Mouse (Mus musculus): ENCODE data around the gene Acsbg1. TPM values are rescaled to one million over a fixed set of nuclear protein-coding genes. Genes with fewer than 3 reads are reported as not detected.
"Not testable (repeated sequence)": the region's sequence is repeated elsewhere in the genome, so short reads cannot be mapped to it uniquely, and the experiment has no call there.

Acsbg1 gene
- polyA plus RNA-seq, 1 experiment = 36.6 TPM

DNA sequence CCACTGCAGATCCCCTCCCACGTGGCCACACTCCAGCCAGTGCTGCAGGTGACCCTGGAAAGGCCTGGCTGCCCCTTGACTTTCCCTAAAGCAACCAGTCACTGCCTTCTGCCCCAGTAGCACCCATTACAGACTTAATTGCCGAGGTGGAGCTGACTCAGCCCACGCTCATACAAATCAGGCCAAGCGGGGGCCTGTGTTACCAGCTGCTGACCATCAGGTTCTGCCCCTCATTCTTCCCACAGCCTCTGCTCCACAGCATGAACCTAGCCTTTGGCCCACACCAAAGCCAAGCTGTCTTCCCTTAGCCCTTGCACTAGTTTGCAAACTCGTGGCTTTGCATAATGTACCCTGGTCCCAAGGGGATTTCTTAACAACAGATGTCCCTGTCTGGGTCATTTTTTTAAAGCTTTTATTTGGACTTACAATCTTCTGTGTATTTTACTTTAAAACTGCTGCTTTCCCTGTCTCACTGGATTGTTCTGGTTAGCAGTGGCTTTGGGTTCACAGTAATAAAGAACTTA is 57.5 kb downstream of the Acsbg1 start:
- H3ac ChIP-seq (ENCODE audit: control insufficient read depth, insufficient read length, low read depth) = no peak overlapping the region
- H3K79me2 ChIP-seq (ENCODE audit: control insufficient read depth, insufficient read depth) = no peaks in the 10 kb centered on the region
- H3K27me3 ChIP-seq (ENCODE audit: control insufficient read depth, insufficient read depth, insufficient read length) = no peaks in the 10 kb centered on the region
- no peak overlapping the region for H3K4me3 ChIP-seq (ENCODE audit: insufficient read depth, poor library complexity, severe bottlenecking)
- H3K79me3 ChIP-seq (ENCODE audit: low read depth) = no peaks in the 10 kb centered on the region
- no peak for TF ChIP-seq CEBPB (IDR thresholded peaks at IDR 0.05; ENCODE audit: low read depth)
- TF ChIP-seq MYOD1 (IDR thresholded peaks at IDR 0.05; ENCODE audit: control insufficient read depth, insufficient read length, low read depth) = peak; percentile 26
- H3K36me3 ChIP-seq (ENCODE audit: control insufficient read depth, insufficient read depth) = peaks cover 84% of the 10 kb centered on the region

DNA sequence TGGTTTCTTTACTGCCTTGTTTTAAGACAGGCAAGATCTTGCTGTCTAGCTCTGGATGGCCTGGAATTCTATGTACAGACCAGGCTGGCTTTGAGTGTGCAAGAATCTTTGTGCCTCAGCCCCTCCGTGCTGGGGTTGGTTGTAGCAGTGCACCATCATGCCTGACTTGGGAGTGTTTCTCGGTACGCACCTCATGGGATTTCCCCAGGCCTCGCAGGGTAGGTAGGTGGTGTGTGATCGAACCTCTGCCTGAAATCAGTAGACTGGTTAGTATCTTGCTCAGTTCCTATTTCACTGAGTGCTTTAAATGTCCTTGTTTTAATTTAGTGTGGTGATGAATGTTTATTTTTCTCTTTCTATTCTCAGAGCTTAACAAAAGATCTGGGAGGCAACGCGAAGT is 58.8 kb downstream of the Acsbg1 start:
- no peaks in the 10 kb centered on the region for H3K79me3 ChIP-seq (ENCODE audit: low read depth)
- H3K79me2 ChIP-seq (ENCODE audit: control insufficient read depth, insufficient read depth) = no peaks in the 10 kb centered on the region
- peaks cover 84% of the 10 kb centered on the region for H3K36me3 ChIP-seq (ENCODE audit: control insufficient read depth, insufficient read depth)
- no peak overlapping the region for H3ac ChIP-seq (ENCODE audit: control insufficient read depth, insufficient read length, low read depth)
- TF ChIP-seq USF1 (IDR thresholded peaks at IDR 0.05; ENCODE audit: low read depth) (no peak), MYOG (IDR thresholded peaks at IDR 0.05; ENCODE audit: control insufficient read depth, extremely low read depth, insufficient read length) (no peak), MYOD1 (IDR thresholded peaks at IDR 0.05; ENCODE audit: control insufficient read depth, insufficient read length, low read depth) (no peak), CTCF (IDR thresholded peaks at IDR 0.05; ENCODE audit: control insufficient read depth, insufficient read depth, insufficient read length) (no peak), MAX (IDR thresholded peaks at IDR 0.05) (no peak), FOSL1 (IDR thresholded peaks at IDR 0.05; ENCODE audit: insufficient read depth, low read length, poor library complexity, severe bottlenecking) (no peak), CEBPB (IDR thresholded peaks at IDR 0.05; ENCODE audit: low read depth) (no peak)
- H3K4me3 ChIP-seq (ENCODE audit: insufficient read depth, poor library complexity, severe bottlenecking) = no peak overlapping the region
- H3K27me3 ChIP-seq (ENCODE audit: control insufficient read depth, insufficient read depth, insufficient read length) = no peaks in the 10 kb centered on the region

DNA sequence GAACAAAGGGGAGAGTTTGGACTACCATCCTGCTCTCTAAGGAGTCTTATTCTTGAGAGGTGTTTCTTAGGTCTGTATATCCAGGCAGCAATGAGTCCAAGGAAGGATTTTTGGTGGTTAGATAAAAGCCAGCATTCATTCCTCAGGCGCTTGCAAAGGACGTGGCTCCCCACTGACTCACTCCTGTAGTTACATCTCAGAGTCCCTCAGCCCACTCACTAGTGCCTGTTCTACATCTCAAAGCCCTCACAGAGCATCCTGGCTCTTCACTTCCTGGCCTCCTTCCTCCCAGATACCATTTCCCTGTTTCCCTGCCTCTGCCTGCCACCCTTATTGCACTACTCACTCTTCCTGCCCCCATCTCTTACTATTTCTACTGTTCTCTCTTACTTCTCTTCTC is 59.3 kb downstream of the Acsbg1 start:
- no peak for TF ChIP-seq USF1 (IDR thresholded peaks at IDR 0.05; ENCODE audit: low read depth)
- no peak for TF ChIP-seq MYOD1 (IDR thresholded peaks at IDR 0.05; ENCODE audit: control insufficient read depth, insufficient read length, low read depth)
- no peak for TF ChIP-seq MYOG (IDR thresholded peaks at IDR 0.05; ENCODE audit: control insufficient read depth, extremely low read depth, insufficient read length)
- no peak for TF ChIP-seq MAX (IDR thresholded peaks at IDR 0.05)
- no peak for TF ChIP-seq FOSL1 (IDR thresholded peaks at IDR 0.05; ENCODE audit: insufficient read depth, low read length, poor library complexity, severe bottlenecking)
- TF ChIP-seq CEBPB (IDR thresholded peaks at IDR 0.05; ENCODE audit: low read depth) = no peak
- no peak for TF ChIP-seq CTCF (IDR thresholded peaks at IDR 0.05; ENCODE audit: control insufficient read depth, insufficient read depth, insufficient read length)
- Histone ChIP-seq H3K36me3 (ENCODE audit: control insufficient read depth, insufficient read depth) (peaks cover 87% of the 10 kb centered on the region), H3K79me2 (ENCODE audit: control insufficient read depth, insufficient read depth) (no peaks in the 10 kb centered on the region)

DNA sequence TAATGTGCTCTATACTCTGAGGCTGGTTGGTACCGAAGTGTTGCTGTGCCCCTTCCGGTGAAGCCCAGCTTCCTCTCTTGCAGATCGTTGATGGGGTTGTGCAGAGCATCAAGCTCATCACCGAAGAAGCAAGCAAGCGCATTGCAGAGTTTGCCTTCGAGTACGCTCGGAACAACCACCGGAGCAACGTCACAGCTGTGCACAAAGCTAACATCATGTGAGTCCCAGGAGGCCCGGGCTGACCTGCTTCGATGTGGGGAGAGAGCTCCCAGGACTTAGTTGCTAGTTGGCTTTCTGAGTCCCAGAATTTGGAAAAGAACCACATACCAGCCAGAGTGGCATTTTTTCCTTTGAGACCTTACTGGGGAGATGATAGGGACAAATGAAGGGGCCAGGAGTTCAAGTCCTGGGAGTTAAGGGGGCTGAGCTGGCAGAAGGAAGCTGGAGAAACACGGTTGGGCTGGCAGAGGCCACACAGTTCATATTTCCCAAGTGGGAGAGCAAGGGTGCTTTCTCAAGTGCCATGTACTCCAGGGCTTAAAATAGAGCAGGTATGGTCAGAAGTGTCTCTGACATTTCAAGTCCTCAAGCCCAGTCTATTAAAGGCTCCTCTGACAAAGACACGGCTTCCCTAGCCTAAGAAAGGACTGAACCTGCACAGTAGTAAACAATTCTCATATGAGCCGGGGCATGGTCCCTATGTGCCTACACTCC is 64.8 kb downstream of the Acsbg1 start:
- TF ChIP-seq MYOD1 (IDR thresholded peaks at IDR 0.05; ENCODE audit: control insufficient read depth, insufficient read length, low read depth) = no peak
- TF ChIP-seq USF1 (IDR thresholded peaks at IDR 0.05; ENCODE audit: low read depth) = no peak
- TF ChIP-seq FOSL1 (IDR thresholded peaks at IDR 0.05; ENCODE audit: insufficient read depth, low read length, poor library complexity, severe bottlenecking) = no peak
- TF ChIP-seq MYOG (IDR thresholded peaks at IDR 0.05; ENCODE audit: control insufficient read depth, extremely low read depth, insufficient read length) = no peak
- TF ChIP-seq MAX (IDR thresholded peaks at IDR 0.05) = no peak
- TF ChIP-seq CEBPB (IDR thresholded peaks at IDR 0.05; ENCODE audit: low read depth) = no peak
- no peak for TF ChIP-seq CTCF (IDR thresholded peaks at IDR 0.05; ENCODE audit: control insufficient read depth, insufficient read depth, insufficient read length)
- Histone ChIP-seq H3K79me3 (ENCODE audit: low read depth) (no peaks in the 10 kb centered on the region), H3K79me2 (ENCODE audit: control insufficient read depth, insufficient read depth) (no peaks in the 10 kb centered on the region), H3K27me3 (ENCODE audit: control insufficient read depth, insufficient read depth, insufficient read length) (no peaks in the 10 kb centered on the region), H3ac (ENCODE audit: control insufficient read depth, insufficient read length, low read depth) (no peak overlapping the region), H3K4me3 (ENCODE audit: insufficient read depth, poor library complexity, severe bottlenecking) (no peak overlapping the region), H3K36me3 (ENCODE audit: control insufficient read depth, insufficient read depth) (peaks cover 96% of the 10 kb centered on the region)

More for the DNA sequence above, 59.3 kb downstream of the Acsbg1 start:
- H3K27me3 ChIP-seq (ENCODE audit: control insufficient read depth, insufficient read depth, insufficient read length) = no peaks in the 10 kb centered on the region
- no peak overlapping the region for H3K4me3 ChIP-seq (ENCODE audit: insufficient read depth, poor library complexity, severe bottlenecking)
- no peak overlapping the region for H3ac ChIP-seq (ENCODE audit: control insufficient read depth, insufficient read length, low read depth)
- H3K79me3 ChIP-seq (ENCODE audit: low read depth) = no peaks in the 10 kb centered on the region

DNA sequence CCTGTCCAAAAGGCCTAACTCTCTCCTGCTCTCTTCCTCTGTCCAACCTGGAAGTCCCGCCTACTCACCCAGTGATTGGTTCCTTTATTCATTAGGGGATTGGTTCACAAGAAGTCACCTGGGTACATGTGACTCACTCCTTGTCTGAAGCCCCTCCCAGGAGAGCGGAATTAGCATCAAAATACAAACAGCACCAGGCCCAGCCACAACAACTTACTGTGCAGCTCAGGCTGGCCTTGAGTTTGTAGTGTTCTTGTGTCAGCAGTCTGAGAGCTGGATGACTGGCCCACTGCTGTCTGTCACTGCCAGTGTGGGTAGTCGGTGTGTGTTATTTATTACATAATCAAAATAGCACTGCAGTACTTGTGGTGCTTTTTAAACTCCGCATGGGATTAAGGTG is 68.0 kb downstream of the Acsbg1 start:
- H3K36me3 ChIP-seq (ENCODE audit: control insufficient read depth, insufficient read depth) = peaks cover 86% of the 10 kb centered on the region
- not testable (repeated sequence) for H3K4me3 ChIP-seq (ENCODE audit: insufficient read depth, poor library complexity, severe bottlenecking); H3ac ChIP-seq (ENCODE audit: control insufficient read depth, insufficient read length, low read depth); H3K27me3 ChIP-seq (ENCODE audit: control insufficient read depth, insufficient read depth, insufficient read length)
- H3K79me3 ChIP-seq (ENCODE audit: low read depth) = peaks cover 20% of the 10 kb centered on the region
- peaks cover 21% of the 10 kb centered on the region for H3K79me2 ChIP-seq (ENCODE audit: control insufficient read depth, insufficient read depth)

DNA sequence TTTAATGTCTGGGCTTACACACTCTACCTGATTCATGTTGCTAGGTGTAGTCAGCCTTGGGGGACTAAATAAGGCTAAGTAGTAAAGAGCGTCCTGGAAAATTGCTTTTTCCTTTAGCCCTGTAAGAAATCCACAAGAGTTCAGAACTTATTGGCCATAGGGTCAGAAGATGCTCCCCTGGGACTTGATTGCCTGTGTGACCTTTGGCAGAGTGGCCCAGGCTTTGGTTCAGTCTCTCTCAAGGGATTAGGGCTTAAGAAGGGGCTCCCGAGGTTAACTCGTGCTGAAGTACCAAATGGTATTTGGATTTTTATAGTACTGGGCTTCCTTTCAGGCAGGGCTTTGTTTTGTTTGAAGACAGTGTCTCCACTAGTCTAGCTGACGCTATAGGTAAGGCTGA is 73.8 kb downstream of the Acsbg1 start:
- no peaks in the 10 kb centered on the region for H3K27me3 ChIP-seq (ENCODE audit: control insufficient read depth, insufficient read depth, insufficient read length)
- H3K36me3 ChIP-seq (ENCODE audit: control insufficient read depth, insufficient read depth) = peaks cover 29% of the 10 kb centered on the region
- H3K79me2 ChIP-seq (ENCODE audit: control insufficient read depth, insufficient read depth) = peaks cover 44% of the 10 kb centered on the region
- H3K79me3 ChIP-seq (ENCODE audit: low read depth) = peaks cover 43% of the 10 kb centered on the region
- no peak overlapping the region for H3ac ChIP-seq (ENCODE audit: control insufficient read depth, insufficient read length, low read depth)
- no peak for TF ChIP-seq USF1 (IDR thresholded peaks at IDR 0.05; ENCODE audit: low read depth)
- no peak for TF ChIP-seq MAX (IDR thresholded peaks at IDR 0.05)
- no peak for TF ChIP-seq MYOD1 (IDR thresholded peaks at IDR 0.05; ENCODE audit: control insufficient read depth, insufficient read length, low read depth)
- TF ChIP-seq MYOG (IDR thresholded peaks at IDR 0.05; ENCODE audit: control insufficient read depth, extremely low read depth, insufficient read length) = no peak
- TF ChIP-seq FOSL1 (IDR thresholded peaks at IDR 0.05; ENCODE audit: insufficient read depth, low read length, poor library complexity, severe bottlenecking) = no peak
- no peak for TF ChIP-seq CEBPB (IDR thresholded peaks at IDR 0.05; ENCODE audit: low read depth)
- no peak for TF ChIP-seq CTCF (IDR thresholded peaks at IDR 0.05; ENCODE audit: control insufficient read depth, insufficient read depth, insufficient read length)
- no peak overlapping the region for H3K4me3 ChIP-seq (ENCODE audit: insufficient read depth, poor library complexity, severe bottlenecking)
